Mouse (Mus musculus) lung, postnatal 36 days (tissue): Measurements from ENCODE around the gene Olfr116.

Experiments used
- DNase-seq: peaks from one replicate; pipeline ENCODE4 v3.0.0; 2022; ENCODE audit warnings: mixed read lengths

Olfr116 gene

DNA sequence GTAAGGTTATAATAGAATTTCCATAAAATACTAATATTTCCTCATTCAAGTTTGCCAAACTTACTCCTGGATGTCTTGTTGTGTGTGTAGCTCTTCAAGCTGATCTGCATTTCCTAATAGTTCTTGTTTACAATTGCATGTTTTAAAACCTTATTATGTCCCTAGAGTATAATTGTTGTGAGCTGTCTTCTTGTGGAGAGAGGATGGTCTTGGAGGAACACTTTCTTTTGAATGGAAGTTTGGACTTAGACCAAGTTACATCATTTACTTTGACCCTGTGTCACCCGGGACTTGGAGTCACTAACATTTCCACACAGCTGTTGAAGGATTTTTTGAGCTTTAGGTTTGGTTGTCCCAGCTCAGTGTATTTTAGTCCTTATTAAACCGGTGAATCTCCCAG lies at the start of gene Olfr116, which contains the start of gene Olfr115:
Gene Olfr116, minus strand, starts transcription at position 191 of the 400 bp plus-strand sequence.
Gene Olfr115, minus strand, starts transcription at position 101 of the 400 bp plus-strand sequence.
- DNase-seq: no peak

- no peak for DNase-seq
Measured at GRCm38 (mm10) chr17:37666688-37667087, 39.7 kb upstream of the Olfr116 start, which contains the start of gene Olfr118. Gene Olfr118, plus strand, starts transcription at chr17:37666988.

GRCm38 (mm10) chr17:37663682-37664081 lies 36.7 kb upstream of the Olfr116 start, which contains the start of gene Olfr117:
Gene Olfr117, minus strand, starts transcription at chr17:37663782.
- no peak for DNase-seq

- no peak for DNase-seq
Measured at GRCm38 (mm10) chr17:37592643-37593042, 34.4 kb downstream of the Olfr116 start, which contains the start of gene Olfr114. Gene Olfr114, minus strand, starts transcription at chr17:37592743.

DNA sequence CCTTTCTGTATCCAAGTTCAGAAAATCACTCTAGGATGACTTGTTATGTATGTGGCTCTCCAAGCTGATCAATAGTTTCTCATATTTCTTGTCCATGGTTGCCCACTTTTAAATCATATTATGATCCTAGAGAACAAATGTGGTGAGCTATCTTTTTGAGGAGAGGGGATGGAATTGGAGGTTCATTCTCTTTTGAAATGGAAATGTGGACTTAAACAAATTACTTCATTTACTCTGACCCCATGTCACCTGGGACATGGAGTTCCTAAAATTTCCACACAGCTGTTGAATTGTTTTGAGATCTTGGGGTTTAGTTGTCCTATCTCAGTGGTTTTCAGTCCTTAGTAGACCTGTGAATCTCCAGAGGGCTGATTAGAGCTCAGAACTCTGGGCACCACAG lies 49.4 kb downstream of the Olfr116 start, which contains the start of gene Olfr113:
Gene Olfr113, minus strand, starts transcription at position 101 of the 400 bp plus-strand sequence.
- no peak for DNase-seq
